Mouse (Mus musculus): ENCODE data around the gene Tex33. TPM values are rescaled to one million over a fixed set of nuclear protein-coding genes. Genes with fewer than 3 reads are reported as not detected.

Gene Tex33
- polyA plus RNA-seq, 1 experiment from 2014 or later: not detected

DNA sequence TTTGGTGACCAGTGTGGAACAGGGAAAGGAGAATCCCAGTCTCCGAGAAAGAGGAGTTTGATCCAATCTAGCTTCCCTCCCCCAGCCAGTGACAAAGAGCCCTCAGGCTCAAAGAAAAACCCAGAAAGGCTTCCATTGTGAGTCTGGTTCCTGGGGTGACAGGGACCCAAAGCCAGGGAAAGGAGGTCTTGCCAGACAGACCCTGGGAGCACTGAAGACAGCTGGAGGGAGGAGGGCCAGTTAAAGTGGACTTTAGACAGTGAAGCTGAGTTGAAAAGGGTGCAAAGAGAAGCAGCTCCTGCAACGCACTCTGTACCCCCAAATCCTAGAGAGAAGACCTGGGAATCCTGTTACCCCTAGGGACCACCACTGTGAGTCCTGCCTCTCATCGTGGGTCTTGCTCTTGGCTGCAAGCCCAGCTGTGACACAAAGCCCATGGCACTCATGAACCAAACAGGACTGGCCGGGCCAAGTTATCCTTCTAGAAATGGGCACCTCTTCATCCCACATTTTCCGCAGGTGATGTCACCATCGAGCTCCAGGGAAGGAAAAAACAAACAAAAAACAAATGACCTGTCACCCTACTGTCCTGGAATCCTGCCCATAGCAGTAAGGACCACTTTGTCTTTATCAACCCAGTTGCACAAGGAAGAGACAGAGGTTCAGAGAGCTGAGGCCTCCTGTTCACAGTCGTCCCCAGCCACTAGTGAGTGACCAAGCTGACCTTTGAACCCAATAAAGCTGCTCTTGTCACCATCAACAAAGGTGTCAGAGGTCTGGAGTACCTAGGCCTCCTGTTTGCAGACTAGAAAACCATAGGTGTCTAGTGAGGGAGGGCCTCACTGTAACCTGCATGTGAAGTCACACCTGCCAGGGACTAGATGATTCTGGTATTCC lies 11.2 kb downstream of the Tex33 start:
- Histone ChIP-seq H3K4me2 (no peak overlapping the region), H3K4me1 (no peaks in the 10 kb centered on the region; the same call in 1 of the 2 replicates), H3K9me3 (no peaks in the 10 kb centered on the region), H3K9ac (no peak overlapping the region), H3K27ac (no peak overlapping the region), H3K4me3 (no peak overlapping the region), H3K27me3 (no peaks in the 10 kb centered on the region), H3K36me3 (no peaks in the 10 kb centered on the region)
- WGBS: 68% methylated on average over 7 of the region's 7 CpGs
- ATAC-seq (ENCODE audit: insufficient number of reproducible peaks, low FRiP score, low TSS enrichment, low read depth): no peak

DNA sequence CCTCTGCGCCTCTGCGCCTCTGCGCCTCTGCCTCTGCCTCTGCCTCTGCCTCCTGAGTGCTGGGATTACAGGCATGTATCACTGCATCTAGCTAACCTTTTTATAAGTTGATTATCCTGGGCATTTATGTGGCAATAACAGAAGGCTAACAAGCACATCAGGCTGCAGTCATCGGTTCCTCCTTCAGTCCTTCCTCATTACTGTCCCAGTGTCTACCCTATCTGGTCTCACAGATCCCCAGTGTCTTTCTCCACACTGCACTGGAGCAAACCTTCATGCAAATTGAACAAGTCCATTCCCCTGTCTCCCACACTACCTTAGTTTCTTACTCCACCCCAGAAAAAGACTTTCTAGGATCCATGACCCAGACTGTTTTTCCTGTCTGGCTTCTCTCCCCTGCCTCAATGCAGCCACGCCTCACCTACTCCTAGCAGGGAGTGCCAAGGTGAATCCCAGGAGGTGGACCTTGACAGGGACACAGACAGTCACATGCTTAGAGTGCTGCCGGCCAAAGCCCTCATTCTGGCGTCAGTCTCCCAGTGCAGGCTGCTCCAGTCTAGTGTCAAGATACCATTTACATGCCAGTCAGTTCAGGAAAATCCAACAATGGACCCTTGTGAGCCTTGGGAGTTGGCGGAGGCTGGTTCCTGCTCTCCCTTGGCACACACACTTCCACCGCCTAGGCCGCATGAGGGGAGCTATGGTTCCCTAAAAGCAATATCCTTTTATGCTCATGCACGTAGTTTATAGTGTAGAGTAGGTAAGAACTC lies 12.1 kb downstream of the Tex33 start:
- H3K9me3 ChIP-seq: no peaks in the 10 kb centered on the region
- WGBS: 73% methylated on average over 11 of the region's 11 CpGs
- no peak for ATAC-seq (ENCODE audit: insufficient number of reproducible peaks, low FRiP score, low TSS enrichment, low read depth)
- H3K27me3 ChIP-seq: no peaks in the 10 kb centered on the region
- H3K4me1 ChIP-seq: no peaks in the 10 kb centered on the region; the same call in 1 of the 2 replicates
- H3K4me3 ChIP-seq: no peak overlapping the region
- no peak overlapping the region for H3K4me2 ChIP-seq
- no peaks in the 10 kb centered on the region for H3K36me3 ChIP-seq
- H3K27ac ChIP-seq: no peak overlapping the region
- H3K9ac ChIP-seq: no peak overlapping the region

DNA sequence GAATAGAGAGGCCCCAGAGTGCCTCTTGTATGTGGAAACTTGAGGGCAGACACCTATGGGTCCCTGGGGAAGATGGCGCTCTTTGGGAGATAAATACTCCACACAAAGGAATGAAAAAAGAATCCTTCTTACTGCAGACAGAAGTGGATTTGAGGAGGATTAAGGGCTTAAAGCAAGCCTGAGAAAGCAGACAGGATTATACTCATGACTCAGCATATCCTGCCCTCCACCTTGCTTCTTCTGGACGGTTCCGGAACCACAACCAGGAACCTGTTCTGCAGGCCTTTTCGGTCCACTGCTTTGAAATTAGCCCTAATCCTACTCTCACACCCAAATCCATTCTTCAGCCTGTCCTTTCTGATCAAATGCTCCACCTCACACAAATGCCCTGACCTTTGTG lies 13.6 kb downstream of the Tex33 start:
- H3K4me2 ChIP-seq: no peak overlapping the region
- H3K27me3 ChIP-seq: no peaks in the 10 kb centered on the region
- no peak for ATAC-seq (ENCODE audit: insufficient number of reproducible peaks, low FRiP score, low TSS enrichment, low read depth)
- H3K9ac ChIP-seq: no peak overlapping the region
- H3K9me3 ChIP-seq: no peaks in the 10 kb centered on the region
- 87% methylated on average over 4 of the region's 4 CpGs for WGBS
- H3K36me3 ChIP-seq: no peaks in the 10 kb centered on the region
- no peak overlapping the region for H3K4me3 ChIP-seq
- no peaks in the 10 kb centered on the region; the same call in 1 of the 2 replicates for H3K4me1 ChIP-seq
- no peak overlapping the region for H3K27ac ChIP-seq

DNA sequence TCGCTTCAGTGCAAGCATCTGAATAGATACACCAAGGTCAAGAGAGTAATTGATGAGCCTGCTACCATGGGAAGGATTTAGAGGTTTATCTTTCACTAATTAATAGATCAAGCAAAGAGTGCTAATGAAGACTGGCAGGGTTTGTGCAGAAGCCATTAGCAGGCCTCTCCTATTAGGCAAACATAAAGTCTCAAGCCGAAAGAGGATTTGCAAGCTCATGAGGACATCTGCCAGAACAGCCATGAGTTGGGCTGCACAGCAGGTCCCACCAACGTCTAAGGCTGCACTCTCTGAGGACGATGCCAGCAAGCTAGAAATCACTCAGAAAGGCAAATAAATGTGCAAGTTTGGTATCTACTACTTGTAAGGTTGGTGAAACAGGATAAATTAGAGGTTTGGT lies 15.0 kb downstream of the Tex33 start:
- 70% methylated on average over 4 of the region's 4 CpGs for WGBS
- no peak overlapping the region for H3K4me3 ChIP-seq
- no peak for ATAC-seq (ENCODE audit: insufficient number of reproducible peaks, low FRiP score, low TSS enrichment, low read depth)
- H3K4me1 ChIP-seq: no peaks in the 10 kb centered on the region; the same call in 1 of the 2 replicates
- H3K27ac ChIP-seq: no peak overlapping the region
- no peak overlapping the region for H3K4me2 ChIP-seq
- no peaks in the 10 kb centered on the region for H3K9me3 ChIP-seq
- no peaks in the 10 kb centered on the region for H3K27me3 ChIP-seq
- H3K36me3 ChIP-seq: no peaks in the 10 kb centered on the region
- no peak overlapping the region for H3K9ac ChIP-seq

DNA sequence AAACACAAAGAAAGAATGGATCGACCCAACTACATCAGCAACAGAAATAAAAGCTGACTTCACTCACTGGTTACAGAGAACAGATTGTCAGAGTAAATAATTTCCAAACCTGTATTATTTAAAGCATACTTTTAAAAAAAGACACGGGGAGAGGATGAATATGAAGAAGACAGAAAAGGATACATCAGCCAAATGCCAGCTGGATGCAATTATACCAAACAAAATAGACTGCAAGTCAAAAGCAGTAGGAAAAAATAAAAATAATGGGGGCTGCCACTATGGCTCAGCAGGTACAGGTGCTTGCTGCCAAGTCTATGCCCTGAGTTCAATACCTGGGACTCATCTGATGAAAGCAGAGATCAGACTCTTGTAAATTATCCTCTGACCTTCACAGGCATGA lies 15.5 kb downstream of the Tex33 start:
- H3K9me3 ChIP-seq: no peaks in the 10 kb centered on the region
- no peak overlapping the region for H3K27ac ChIP-seq
- no peak overlapping the region for H3K4me3 ChIP-seq
- no peak overlapping the region for H3K4me2 ChIP-seq
- no peaks in the 10 kb centered on the region for H3K36me3 ChIP-seq
- ATAC-seq (ENCODE audit: insufficient number of reproducible peaks, low FRiP score, low TSS enrichment, low read depth): no peak
- H3K27me3 ChIP-seq: no peaks in the 10 kb centered on the region
- H3K9ac ChIP-seq: no peak overlapping the region
- 70% methylated on average over 2 of the region's 2 CpGs for WGBS
- H3K4me1 ChIP-seq: no peaks in the 10 kb centered on the region; the same call in 1 of the 2 replicates

DNA sequence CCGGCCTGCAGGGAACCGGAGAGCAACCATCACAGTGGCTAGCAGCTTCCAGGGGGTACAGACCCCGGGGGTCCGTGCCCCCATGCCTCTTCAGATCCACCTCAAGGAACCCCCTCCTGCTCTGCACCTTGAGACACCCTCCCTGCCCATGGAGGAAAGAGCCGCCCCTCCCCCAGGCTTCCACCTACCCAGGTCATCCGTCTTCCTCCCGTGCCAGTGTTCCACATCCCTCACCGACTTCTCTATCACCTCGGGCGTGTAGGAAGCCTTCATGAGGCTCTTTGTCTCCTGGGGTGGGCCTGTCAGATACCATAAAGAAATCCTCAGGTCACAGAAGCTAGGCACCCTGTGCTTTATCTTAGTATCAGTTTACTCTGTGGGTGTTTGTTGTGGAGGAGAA lies 17.2 kb downstream of the Tex33 start:
- no peak for ATAC-seq (ENCODE audit: insufficient number of reproducible peaks, low FRiP score, low TSS enrichment, low read depth)
- 80% methylated on average over 10 of the region's 10 CpGs for WGBS
- H3K36me3 ChIP-seq: no peaks in the 10 kb centered on the region
- H3K27me3 ChIP-seq: no peaks in the 10 kb centered on the region
- no peaks in the 10 kb centered on the region for H3K9me3 ChIP-seq
- no peaks in the 10 kb centered on the region for H3K4me1 ChIP-seq
- H3K4me3 ChIP-seq: no peak overlapping the region
- no peak overlapping the region for H3K27ac ChIP-seq
- no peak overlapping the region for H3K4me2 ChIP-seq
- no peak overlapping the region for H3K9ac ChIP-seq

DNA sequence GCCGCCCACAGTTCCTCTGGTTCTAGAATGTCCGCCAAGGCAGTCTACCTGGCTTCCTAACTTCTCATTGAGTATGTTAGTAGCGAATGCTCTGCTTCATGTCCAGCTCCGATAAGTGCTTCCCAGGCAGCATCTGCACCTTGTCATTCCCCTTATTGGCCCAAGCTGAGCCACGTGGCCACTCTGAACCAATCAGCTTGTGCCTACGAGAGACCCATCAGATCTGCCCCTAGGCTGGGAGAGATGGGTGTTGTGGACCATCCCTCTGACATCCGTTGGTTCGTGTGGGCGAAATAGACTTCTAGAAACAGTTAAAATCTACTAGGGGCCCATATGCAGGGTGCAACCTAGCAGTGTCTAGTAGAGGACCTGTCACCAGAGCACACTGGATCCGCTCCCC lies 17.9 kb downstream of the Tex33 start:
- Histone ChIP-seq H3K9ac (no peak overlapping the region), H3K36me3 (no peaks in the 10 kb centered on the region), H3K4me2 (no peak overlapping the region), H3K27me3 (no peaks in the 10 kb centered on the region), H3K9me3 (no peaks in the 10 kb centered on the region), H3K4me3 (no peak overlapping the region), H3K4me1 (no peaks in the 10 kb centered on the region), H3K27ac (no peak overlapping the region)
- WGBS: 80% methylated on average over 10 of the region's 10 CpGs
- no peak for ATAC-seq (ENCODE audit: insufficient number of reproducible peaks, low FRiP score, low TSS enrichment, low read depth)

DNA sequence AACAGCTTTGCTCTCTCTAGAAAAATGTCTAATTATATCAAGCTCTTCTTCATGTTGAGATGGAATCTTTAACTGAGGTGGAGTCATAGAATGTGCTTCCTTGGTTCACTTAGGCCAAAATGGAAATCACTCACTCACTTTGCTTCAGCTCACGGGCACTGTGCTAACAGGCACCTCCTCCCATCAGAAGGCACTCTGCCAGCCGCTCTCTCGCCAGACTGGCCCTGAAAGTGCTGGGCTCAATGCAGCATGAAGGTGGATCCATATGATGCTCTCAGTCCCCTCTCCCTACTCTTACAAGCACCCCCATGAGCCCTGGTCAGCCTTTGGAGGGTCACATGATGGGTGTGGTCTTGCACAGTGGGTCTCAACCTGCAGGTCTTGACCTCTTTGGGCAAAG lies 21.5 kb downstream of the Tex33 start:
- H3K4me2 ChIP-seq: no peak overlapping the region
- H3K9ac ChIP-seq: no peak overlapping the region
- no peak overlapping the region for H3K27ac ChIP-seq
- no peaks in the 10 kb centered on the region for H3K36me3 ChIP-seq
- H3K27me3 ChIP-seq: peaks cover 7% of the 10 kb centered on the region
- WGBS: 59% methylated on average over 3 of the region's 3 CpGs
- no peak for ATAC-seq (ENCODE audit: insufficient number of reproducible peaks, low FRiP score, low TSS enrichment, low read depth)
- H3K4me1 ChIP-seq: no peaks in the 10 kb centered on the region
- H3K4me3 ChIP-seq: no peak overlapping the region
- H3K9me3 ChIP-seq: no peaks in the 10 kb centered on the region

DNA sequence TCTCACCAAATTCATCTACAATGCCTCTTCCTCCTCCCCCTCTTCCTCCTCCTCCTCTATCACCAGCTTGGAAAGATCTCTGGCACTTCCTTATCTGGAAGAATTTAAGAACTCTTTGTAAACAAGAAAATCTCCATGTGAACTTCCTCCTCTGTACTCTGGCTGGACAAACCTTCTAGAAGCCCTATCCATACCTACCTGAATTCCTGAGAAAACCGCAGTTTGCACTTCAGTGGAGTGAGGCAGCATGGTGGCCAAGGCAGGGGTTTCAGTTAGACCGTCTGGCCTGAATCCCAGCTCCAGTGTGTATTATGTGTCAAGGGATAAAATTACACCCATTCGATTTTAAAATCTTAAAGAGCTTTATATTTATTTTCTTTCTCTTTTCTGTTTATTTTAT lies 22.9 kb downstream of the Tex33 start:
- H3K4me3 ChIP-seq: no peak overlapping the region
- no peaks in the 10 kb centered on the region for H3K36me3 ChIP-seq
- no peak overlapping the region for H3K9ac ChIP-seq
- no peak for ATAC-seq (ENCODE audit: insufficient number of reproducible peaks, low FRiP score, low TSS enrichment, low read depth)
- H3K9me3 ChIP-seq: no peaks in the 10 kb centered on the region
- WGBS: 53% methylated on average over 3 of the region's 3 CpGs
- no peak overlapping the region for H3K27ac ChIP-seq
- H3K4me1 ChIP-seq: no peaks in the 10 kb centered on the region
- no peak overlapping the region for H3K4me2 ChIP-seq
- H3K27me3 ChIP-seq: peaks cover 7% of the 10 kb centered on the region

DNA sequence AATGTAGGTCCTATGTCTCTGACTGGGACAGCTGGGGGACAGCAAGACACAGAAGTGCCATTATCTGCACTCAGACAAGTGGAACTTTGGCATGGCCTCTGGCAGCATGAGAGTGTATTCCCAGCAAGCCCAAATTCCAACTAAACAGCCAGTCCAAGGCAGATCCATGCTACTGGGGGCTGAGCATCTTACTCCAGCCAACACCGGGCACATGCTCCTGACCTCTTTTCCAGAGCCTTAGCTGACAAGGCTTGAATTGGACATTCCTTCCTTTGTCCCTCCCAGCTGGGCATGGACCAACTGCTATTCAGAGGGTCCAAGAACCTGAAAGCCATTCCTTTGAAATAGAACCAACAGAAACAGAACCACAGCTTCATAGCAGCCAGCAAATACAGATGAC lies 26.1 kb downstream of the Tex33 start:
- no peak overlapping the region for H3K9ac ChIP-seq
- no peak for ATAC-seq (ENCODE audit: insufficient number of reproducible peaks, low FRiP score, low TSS enrichment, low read depth)
- H3K9me3 ChIP-seq: no peaks in the 10 kb centered on the region
- peaks cover 10% of the 10 kb centered on the region for H3K27me3 ChIP-seq
- H3K4me1 ChIP-seq: no peaks in the 10 kb centered on the region
- 77% methylated on average over 1 of the region's 1 CpGs for WGBS
- no peak overlapping the region for H3K27ac ChIP-seq
- H3K36me3 ChIP-seq: no peaks in the 10 kb centered on the region
- H3K4me2 ChIP-seq: no peak overlapping the region
- no peak overlapping the region for H3K4me3 ChIP-seq

DNA sequence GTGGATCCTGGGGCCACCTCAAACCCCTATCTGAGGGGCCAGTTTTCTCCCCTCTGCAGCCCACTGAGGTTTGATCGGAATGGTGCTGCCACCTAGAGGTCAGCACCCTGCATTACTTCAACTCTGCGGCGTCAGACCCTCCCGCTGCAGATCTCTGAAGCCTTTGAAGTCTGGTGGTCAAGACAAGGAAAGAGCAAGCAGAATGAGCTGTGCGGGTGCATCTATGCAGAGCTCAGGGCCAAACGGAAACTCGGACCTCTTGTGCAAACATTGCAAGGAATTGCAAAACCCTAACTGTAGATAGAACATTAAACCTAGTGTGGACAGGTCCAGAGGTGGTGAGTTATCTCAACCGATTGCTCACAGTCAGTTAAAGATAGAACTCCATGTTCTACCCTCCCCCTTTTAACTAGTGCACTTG lies 26.8 kb downstream of the Tex33 start:
- Histone ChIP-seq H3K9ac (no peak overlapping the region), H3K36me3 (no peaks in the 10 kb centered on the region), H3K4me3 (no peak overlapping the region), H3K27ac (no peak overlapping the region), H3K27me3 (peaks cover 10% of the 10 kb centered on the region), H3K9me3 (no peaks in the 10 kb centered on the region), H3K4me2 (no peak overlapping the region), H3K4me1 (no peaks in the 10 kb centered on the region)
- ATAC-seq (ENCODE audit: insufficient number of reproducible peaks, low FRiP score, low TSS enrichment, low read depth): no peak
- whole genome bisulfite sequencing: 11% methylated on average over 8 of the region's 8 CpGs

DNA sequence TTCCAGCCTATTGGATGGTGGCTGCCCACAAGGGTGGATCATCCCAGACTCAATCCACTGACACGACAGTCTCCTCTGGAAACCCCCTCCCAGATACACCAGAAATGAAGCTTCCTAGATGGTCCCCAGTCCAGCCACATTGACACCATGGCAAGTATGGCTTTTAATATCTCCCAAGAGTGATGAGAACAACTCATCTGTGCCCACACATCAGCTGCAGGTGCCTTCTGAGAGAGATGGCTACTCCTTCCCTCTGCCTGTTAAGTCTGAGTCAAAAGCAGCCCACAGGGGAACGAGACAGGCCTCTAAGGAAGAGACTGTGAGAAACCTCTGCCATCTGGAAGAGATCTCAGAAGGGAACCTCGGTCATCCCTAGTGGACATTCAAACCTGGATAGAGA lies 27.9 kb downstream of the Tex33 start:
- no peak for ATAC-seq (ENCODE audit: insufficient number of reproducible peaks, low FRiP score, low TSS enrichment, low read depth)
- Histone ChIP-seq H3K9me3 (no peaks in the 10 kb centered on the region), H3K36me3 (no peaks in the 10 kb centered on the region), H3K27ac (no peak overlapping the region), H3K9ac (no peak overlapping the region), H3K4me1 (no peaks in the 10 kb centered on the region), H3K4me3 (no peak overlapping the region), H3K4me2 (no peak overlapping the region), H3K27me3 (peaks cover 10% of the 10 kb centered on the region)
- WGBS: 57% methylated on average over 3 of the region's 3 CpGs

Data from limb, embryonic 15.5 days (tissue).